Mouse (Mus musculus): ENCODE measurements around the gene Tmem114. TPM values are rescaled to one million over a fixed set of nuclear protein-coding genes. Genes with fewer than 3 reads are reported as not detected.

Gene Tmem114
- total RNA-seq, 2 experiments from 2014 or later = 0.23 TPM; not detected in 1

DNA sequence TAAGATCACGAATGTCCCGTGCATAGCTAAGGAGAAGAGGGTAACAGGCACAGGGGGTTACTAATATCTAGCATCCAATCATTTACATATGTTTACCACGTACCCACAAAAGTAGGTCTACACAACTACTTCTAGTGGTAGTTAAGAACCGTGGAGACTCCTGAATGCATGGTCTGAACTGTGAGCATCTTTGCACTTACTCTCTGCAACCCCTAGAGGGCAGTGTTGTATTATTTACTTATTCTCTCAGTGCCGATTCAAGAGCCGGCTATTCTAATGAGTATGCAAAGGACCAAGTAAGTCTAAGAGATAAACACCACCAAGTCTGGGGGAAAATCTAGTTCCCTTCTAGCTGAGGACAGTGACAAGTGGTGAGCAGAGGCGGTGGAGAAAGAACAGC, 12.7 kb downstream of the Tmem114 start:
- DNase-seq (ENCODE audit: low spot score in 2 of 2) = no peak

GRCm38 (mm10) chr16:8409197-8409596, 15.7 kb downstream of the Tmem114 start:
- DNase-seq (ENCODE audit: low spot score in 2 of 2) = no peak

- peak; percentile 22 to 29 for DNase-seq (ENCODE audit: low spot score in 2 of 2)
Observed at GRCm38 (mm10) chr16:8406708-8407107, 18.2 kb downstream of the Tmem114 start.

- DNase-seq (ENCODE audit: low spot score in 2 of 2) = no peak
Observed at GRCm38 (mm10) chr16:8402663-8403062, 22.3 kb downstream of the Tmem114 start.

DNA sequence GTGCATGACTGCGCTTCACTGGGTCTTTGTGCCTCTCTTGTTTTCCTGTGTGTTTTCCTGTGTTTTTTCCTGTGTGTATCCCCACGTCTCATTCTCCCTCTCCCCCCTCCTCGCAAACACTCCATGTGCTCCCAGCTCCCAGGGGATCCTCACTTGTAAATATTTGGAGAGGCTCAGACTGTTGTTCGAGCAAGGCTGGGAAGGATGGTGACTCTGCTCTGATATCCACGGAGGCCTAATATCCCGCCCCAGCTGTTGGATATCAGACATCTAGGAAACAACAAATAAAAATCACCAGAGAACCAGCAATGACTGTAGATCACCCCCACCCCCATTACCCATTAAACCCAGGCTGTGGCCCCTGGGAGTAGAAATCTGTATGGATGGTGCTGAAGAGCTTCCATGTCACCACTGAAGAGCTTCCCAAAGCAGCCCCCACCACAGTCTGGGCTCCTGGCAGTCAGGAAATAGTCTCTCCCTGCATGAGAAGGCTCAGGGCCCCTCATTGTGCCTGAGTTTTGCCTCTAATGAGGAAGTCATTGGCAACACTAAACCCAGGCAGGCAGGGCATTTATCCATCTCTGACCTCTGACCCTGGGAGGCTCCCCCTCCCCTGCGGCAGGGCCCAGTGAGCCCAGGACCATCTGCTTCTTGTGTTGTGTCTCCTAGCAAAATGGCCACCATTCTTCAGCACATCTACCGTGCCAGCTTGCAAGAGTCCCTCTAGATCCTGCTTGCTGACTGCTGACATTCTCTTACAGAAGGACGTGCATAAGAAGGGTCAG, 23.6 kb downstream of the Tmem114 start:
- DNase-seq (ENCODE audit: low spot score in 2 of 2) = no peak

DNA sequence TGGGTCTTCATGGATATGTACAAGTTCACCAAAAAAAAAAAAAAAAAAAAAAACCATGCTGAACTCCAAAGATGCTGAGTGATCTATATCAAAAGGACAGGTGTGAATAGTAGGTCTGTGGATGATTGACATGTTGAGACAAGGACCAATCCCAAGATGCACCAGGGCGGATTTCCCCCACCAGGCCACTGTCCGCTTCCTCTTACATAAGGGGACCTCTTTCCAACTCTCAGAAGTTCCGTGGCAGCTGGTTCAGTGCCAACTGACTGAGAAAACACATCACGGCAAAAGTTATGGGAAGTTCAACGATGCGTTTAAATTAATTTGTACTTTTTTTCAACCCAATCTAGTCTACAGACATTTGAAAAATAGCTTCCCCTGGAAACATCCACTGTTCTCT, 25.1 kb downstream of the Tmem114 start:
- no peak for DNase-seq (ENCODE audit: low spot score in 2 of 2)

DNA sequence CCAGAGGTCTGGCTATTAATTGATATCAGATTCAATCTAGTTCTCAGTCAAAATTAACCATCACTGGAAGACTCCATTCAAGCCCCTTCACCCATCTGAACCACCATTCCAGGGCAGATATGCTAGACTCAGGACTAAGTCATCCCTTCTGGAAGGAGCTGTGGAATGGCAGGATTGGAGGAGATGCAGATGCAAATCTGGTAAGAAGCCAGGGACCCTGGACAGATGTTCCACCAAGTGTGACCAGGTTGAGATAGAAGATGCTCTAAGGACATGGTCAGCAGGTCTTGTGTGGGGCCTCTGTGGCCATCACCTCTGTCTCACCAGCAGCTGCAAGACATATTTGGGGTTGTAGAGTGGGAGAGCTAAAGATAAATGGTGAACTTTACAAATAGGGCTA, 30.0 kb downstream of the Tmem114 start:
- no peak for DNase-seq (ENCODE audit: low spot score in 2 of 2)

DNA sequence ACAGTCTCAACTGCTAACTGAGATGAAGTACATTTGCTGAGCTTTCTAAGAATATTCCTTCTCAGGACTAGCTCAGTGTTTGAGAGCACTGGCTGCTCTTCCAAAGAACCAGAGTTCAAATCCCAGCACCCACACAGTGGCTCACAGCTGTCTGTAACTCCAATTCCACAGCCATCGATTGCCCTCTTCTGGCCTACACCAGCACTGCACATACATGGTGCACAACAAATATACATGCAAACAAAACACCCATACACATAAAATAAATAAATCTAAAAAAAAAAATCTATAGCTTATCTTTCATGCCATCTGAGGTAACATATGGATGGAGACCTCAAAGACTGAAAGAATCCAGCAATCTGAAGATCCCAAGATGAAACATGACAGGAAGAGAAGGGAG, 36.4 kb downstream of the Tmem114 start:
- DNase-seq (ENCODE audit: low spot score in 2 of 2) = no peak

DNA sequence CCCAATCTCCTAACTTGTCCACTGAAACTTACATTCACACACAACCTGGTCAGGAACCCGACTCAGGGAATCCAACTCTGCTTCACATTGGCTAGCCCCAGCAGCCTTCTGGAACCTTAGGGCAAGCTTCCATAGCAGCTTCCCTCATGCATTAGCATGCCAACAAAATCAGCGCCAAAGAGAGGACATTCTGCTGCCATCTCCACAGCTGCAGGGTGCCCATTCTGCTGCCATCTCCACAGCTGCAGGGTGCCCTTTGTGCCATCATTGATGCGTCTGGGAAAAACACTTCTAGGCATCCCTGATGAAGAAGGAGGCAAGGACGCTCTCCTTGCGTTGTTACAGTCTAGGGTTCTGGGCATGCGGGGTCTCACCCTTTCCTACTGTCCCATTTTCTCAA, 38.5 kb downstream of the Tmem114 start:
- no peak for DNase-seq (ENCODE audit: low spot score in 2 of 2)

- DNase-seq (ENCODE audit: low spot score in 2 of 2) = no peak
Observed at GRCm38 (mm10) chr16:8385679-8386078, 39.3 kb downstream of the Tmem114 start.

DNA sequence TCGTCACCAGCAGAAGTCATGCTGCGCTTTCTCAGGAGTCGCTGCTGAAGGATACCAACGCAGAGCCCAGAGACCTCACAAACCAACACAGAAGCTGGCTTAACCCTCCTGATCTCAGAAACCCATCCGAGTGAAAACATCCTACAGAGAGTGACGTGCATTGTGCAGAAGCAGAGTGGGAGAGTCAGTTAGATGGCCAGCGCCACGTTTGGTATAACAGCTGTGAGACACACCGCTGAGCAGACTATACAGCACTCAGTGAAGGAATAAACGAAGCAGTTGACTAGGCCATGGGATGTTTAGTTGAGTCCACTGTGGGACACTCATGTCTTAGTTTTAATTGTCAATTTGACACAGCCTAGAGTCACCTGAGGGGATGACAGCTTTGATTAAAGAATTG, 40.2 kb downstream of the Tmem114 start:
- no peak for DNase-seq (ENCODE audit: low spot score in 2 of 2)

DNA sequence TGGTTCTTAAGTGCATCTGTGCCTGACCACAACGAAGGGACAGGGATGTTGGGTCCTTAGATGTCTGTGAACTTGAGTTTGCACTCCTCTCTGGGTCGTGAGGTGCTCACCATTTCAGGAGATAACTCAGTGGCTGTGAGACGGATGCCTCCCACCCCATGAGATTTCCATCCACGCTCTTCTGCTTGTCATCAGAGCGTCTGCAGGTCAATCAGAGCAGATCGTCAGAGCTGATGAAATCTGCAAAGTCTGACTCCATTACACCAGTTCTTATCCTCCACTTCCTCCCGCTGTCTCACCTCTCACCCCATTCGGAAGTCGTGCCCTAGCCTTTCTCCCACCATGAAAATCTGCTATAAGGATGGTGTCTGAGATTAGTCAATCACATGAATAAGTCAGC, 41.5 kb downstream of the Tmem114 start:
- no peak for DNase-seq (ENCODE audit: low spot score in 2 of 2)

- DNase-seq (ENCODE audit: low spot score in 2 of 2) = no peak
Observed at GRCm38 (mm10) chr16:8363066-8363465, 61.9 kb downstream of the Tmem114 start.

Other genes starting within 250 kb of the Tmem114 start
- gene Mettl22, start 45.7 kb upstream of the Tmem114 start, total RNA-seq (2021) = 10 to 100 TPM; 28.6 to 31.2 TPM
- 10 to 100 TPM; 41.8 TPM for gene Abat, start 88.3 kb upstream of the Tmem114 start, total RNA-seq (2021)
- 10 to 100 TPM; 78.2 to 82.1 TPM for gene Pmm2, start 212.5 kb upstream of the Tmem114 start, total RNA-seq (2021)
- 10 to 100 TPM; 18.2 to 20.8 TPM for gene Tmem186, start 212.6 kb upstream of the Tmem114 start, total RNA-seq (2021)
- 10 to 100 TPM; 78.2 to 81.1 TPM for gene Carhsp1, start 247.0 kb upstream of the Tmem114 start, total RNA-seq (2021)

Data from adrenal gland, postnatal 4 days (tissue).